Mouse (Mus musculus): Measurements from ENCODE around the gene Sppl3.
"Not testable (repeated sequence)": the region's sequence is repeated elsewhere in the genome, so short reads cannot be mapped to it uniquely, and the experiment has no call there.

Gene Sppl3

GRCm38 (mm10) chr5:115043626-115044025, 32.7 kb downstream of the Sppl3 start:
- DNase-seq, result no peak

- no peak for DNase-seq
These were observed 34.3 kb downstream of the Sppl3 start for GRCm38 (mm10) chr5:115045146-115045677.

- no peak for DNase-seq
These were observed 38.8 kb downstream of the Sppl3 start for GRCm38 (mm10) chr5:115049692-115050091.

- no peak for DNase-seq
These were observed 39.8 kb downstream of the Sppl3 start for GRCm38 (mm10) chr5:115050776-115051175.

GRCm38 (mm10) chr5:115052546-115052945, 41.6 kb downstream of the Sppl3 start:
- DNase-seq, result peak in 1 of 2 experiments; percentile 16

- no peak for DNase-seq
These were observed 43.0 kb downstream of the Sppl3 start for GRCm38 (mm10) chr5:115053791-115054396.

GRCm38 (mm10) chr5:115055418-115055817, 44.5 kb downstream of the Sppl3 start:
- no peak for DNase-seq

- no peak for DNase-seq
These were observed 46.2 kb downstream of the Sppl3 start for GRCm38 (mm10) chr5:115057153-115057552.

GRCm38 (mm10) chr5:115058584-115059297, 47.8 kb downstream of the Sppl3 start:
- DNase-seq, result no peak

GRCm38 (mm10) chr5:115060067-115060695, 49.2 kb downstream of the Sppl3 start:
- no peak for DNase-seq

GRCm38 (mm10) chr5:115060977-115061376, 50.0 kb downstream of the Sppl3 start:
- DNase-seq, result no peak

- no peak for DNase-seq
These were observed 51.6 kb downstream of the Sppl3 start for GRCm38 (mm10) chr5:115062566-115062965.

- no peak for DNase-seq
These were observed 52.5 kb downstream of the Sppl3 start for GRCm38 (mm10) chr5:115063391-115063790.

- DNase-seq, result no peak
These were observed 55.3 kb downstream of the Sppl3 start for GRCm38 (mm10) chr5:115066245-115066644.

- DNase-seq, result no peak
These were observed 57.9 kb downstream of the Sppl3 start for GRCm38 (mm10) chr5:115068671-115069421.

GRCm38 (mm10) chr5:115069611-115070010, 58.7 kb downstream of the Sppl3 start:
- DNase-seq, result no peak

GRCm38 (mm10) chr5:115070457-115070856, 59.5 kb downstream of the Sppl3 start:
- no peak for DNase-seq

GRCm38 (mm10) chr5:115071096-115071901, 60.4 kb downstream of the Sppl3 start:
- DNase-seq, result peak; percentile 27 to 30

- DNase-seq, result peak in 1 of 2 experiments; percentile 22
These were observed 61.2 kb downstream of the Sppl3 start for GRCm38 (mm10) chr5:115072143-115072542.

GRCm38 (mm10) chr5:115073306-115073705, 62.4 kb downstream of the Sppl3 start:
- DNase-seq, result not testable (repeated sequence)

GRCm38 (mm10) chr5:115074749-115075148, 63.8 kb downstream of the Sppl3 start:
- no peak for DNase-seq
